Mouse (Mus musculus): ENCODE measurements around the gene Fam13a. TPM values are rescaled to one million over a fixed set of nuclear protein-coding genes. Genes with fewer than 3 reads are reported as not detected.

The Fam13a gene
- polyA plus RNA-seq, 1 experiment: 7.9 TPM

GRCm38 (mm10) chr6:58937726-58938125 lies 86.6 kb downstream of the Fam13a start:
- DNase-seq (ENCODE audit: extremely low spot score in 1 of 2, low spot score in 1 of 2): no peak

GRCm38 (mm10) chr6:58934144-58934543 lies 90.2 kb downstream of the Fam13a start:
- DNase-seq (ENCODE audit: extremely low spot score in 1 of 2, low spot score in 1 of 2): no peak

- peak; percentile 90 to 93 for DNase-seq (ENCODE audit: extremely low spot score in 1 of 2, low spot score in 1 of 2)
Observed at GRCm38 (mm10) chr6:58933189-58933913, 91.0 kb downstream of the Fam13a start.

- peak in 1 of 2 experiments; percentile 42 for DNase-seq (ENCODE audit: extremely low spot score in 1 of 2, low spot score in 1 of 2)
Observed at GRCm38 (mm10) chr6:58932515-58933188, 91.7 kb downstream of the Fam13a start.

GRCm38 (mm10) chr6:58931149-58931548 lies 93.2 kb downstream of the Fam13a start:
- DNase-seq (ENCODE audit: extremely low spot score in 1 of 2, low spot score in 1 of 2): no peak

- peak in 1 of 2 experiments; percentile 55 for DNase-seq (ENCODE audit: extremely low spot score in 1 of 2, low spot score in 1 of 2)
Observed at GRCm38 (mm10) chr6:58929911-58930431, 94.4 kb downstream of the Fam13a start.

GRCm38 (mm10) chr6:58927881-58928280 lies 96.5 kb downstream of the Fam13a start:
- no peak for DNase-seq (ENCODE audit: extremely low spot score in 1 of 2, low spot score in 1 of 2)

- DNase-seq (ENCODE audit: extremely low spot score in 1 of 2, low spot score in 1 of 2): no peak
Observed at GRCm38 (mm10) chr6:58922511-58922910, 101.8 kb downstream of the Fam13a start.

GRCm38 (mm10) chr6:58921623-58922022 lies 102.7 kb downstream of the Fam13a start:
- no peak for DNase-seq (ENCODE audit: extremely low spot score in 1 of 2, low spot score in 1 of 2)

- peak in 1 of 2 experiments; percentile 41 for DNase-seq (ENCODE audit: extremely low spot score in 1 of 2, low spot score in 1 of 2)
Observed at GRCm38 (mm10) chr6:58920735-58921134, 103.6 kb downstream of the Fam13a start.

GRCm38 (mm10) chr6:58916498-58916897 lies 107.9 kb downstream of the Fam13a start:
- DNase-seq (ENCODE audit: extremely low spot score in 1 of 2, low spot score in 1 of 2): no peak

- no peak for DNase-seq (ENCODE audit: extremely low spot score in 1 of 2, low spot score in 1 of 2)
Observed at GRCm38 (mm10) chr6:58913971-58914370, 110.4 kb downstream of the Fam13a start.

GRCm38 (mm10) chr6:58913551-58913950 lies 110.8 kb downstream of the Fam13a start:
- no peak for DNase-seq (ENCODE audit: extremely low spot score in 1 of 2, low spot score in 1 of 2)

GRCm38 (mm10) chr6:58912842-58913241 lies 111.5 kb downstream of the Fam13a start:
- no peak for DNase-seq (ENCODE audit: extremely low spot score in 1 of 2, low spot score in 1 of 2)

- DNase-seq (ENCODE audit: extremely low spot score in 1 of 2, low spot score in 1 of 2): no peak
Observed at GRCm38 (mm10) chr6:58907791-58908190, 116.6 kb downstream of the Fam13a start.

- no peak for DNase-seq (ENCODE audit: extremely low spot score in 1 of 2, low spot score in 1 of 2)
Observed at GRCm38 (mm10) chr6:58907336-58907735, 117.0 kb downstream of the Fam13a start.

- DNase-seq (ENCODE audit: extremely low spot score in 1 of 2, low spot score in 1 of 2): peak; percentile 78 to 79
Observed at GRCm38 (mm10) chr6:58906852-58907261, 117.5 kb downstream of the Fam13a start, which contains the start of gene Nap1l5. Gene Nap1l5 (minus strand): TSS chr6:58907076.

- DNase-seq (ENCODE audit: extremely low spot score in 1 of 2, low spot score in 1 of 2): no peak
Observed at GRCm38 (mm10) chr6:58904551-58904950, 119.8 kb downstream of the Fam13a start.

- peak in 1 of 2 experiments; percentile 65 for DNase-seq (ENCODE audit: extremely low spot score in 1 of 2, low spot score in 1 of 2)
Observed at GRCm38 (mm10) chr6:58903171-58903570, 121.2 kb downstream of the Fam13a start.

GRCm38 (mm10) chr6:58900536-58900935 lies 123.8 kb downstream of the Fam13a start:
- DNase-seq (ENCODE audit: extremely low spot score in 1 of 2, low spot score in 1 of 2): no peak

GRCm38 (mm10) chr6:58899076-58899475 lies 125.3 kb downstream of the Fam13a start:
- DNase-seq (ENCODE audit: extremely low spot score in 1 of 2, low spot score in 1 of 2): no peak

- DNase-seq (ENCODE audit: extremely low spot score in 1 of 2, low spot score in 1 of 2): no peak
Observed at GRCm38 (mm10) chr6:58896648-58897047, 127.7 kb downstream of the Fam13a start.
